Mouse (Mus musculus): ENCODE data around the gene Carmil1. TPM values are rescaled to one million over a fixed set of nuclear protein-coding genes. Genes with fewer than 3 reads are reported as not detected.
A peak's percentile ranks its signal among the peaks of the same experiment; 100 is the strongest.

The Carmil1 gene
- polyA plus RNA-seq, 1 experiment from 2014 or later: 10.7 TPM

DNA sequence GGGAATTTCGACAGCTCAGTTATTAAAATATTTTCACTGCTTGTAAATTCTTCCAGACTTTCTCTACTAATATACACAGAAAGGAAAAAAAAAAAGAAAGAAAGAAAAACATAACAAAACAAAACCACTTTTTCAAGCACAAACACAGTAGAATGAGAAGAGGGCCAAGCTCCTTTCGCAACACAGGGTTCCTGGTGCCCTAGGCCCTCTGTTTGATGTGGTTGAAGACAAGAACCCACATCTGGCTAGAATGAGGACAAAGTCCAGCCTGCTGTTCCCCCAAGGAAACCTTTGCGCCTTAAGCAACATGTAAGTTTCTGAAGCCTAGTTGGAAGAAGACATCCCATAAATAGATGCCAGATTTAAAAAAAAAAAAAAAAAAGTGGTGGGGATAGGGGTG, 85.2 kb downstream of the Carmil1 start:
- Histone ChIP-seq H3K27me3 (replicated peaks) (no peaks in the 10 kb centered on the region), H3K9me3 (replicated peaks) (peaks cover 9% of the 10 kb centered on the region), H3K36me3 (no peaks in the 10 kb centered on the region), H3K4me1 (0 out of 2 replicates have a peak, but pooled peaks cover 6% of the 10 kb centered on the region), H3K9ac (no peak overlapping the region), H3K4me2 (no peak overlapping the region), H3K27ac (no peak overlapping the region), H3K4me3 (no peak overlapping the region)
- WGBS (ENCODE audit: insufficient replicate concordance): 73% methylated on average over 3 of the region's 3 CpGs
- no peak for ATAC-seq

DNA sequence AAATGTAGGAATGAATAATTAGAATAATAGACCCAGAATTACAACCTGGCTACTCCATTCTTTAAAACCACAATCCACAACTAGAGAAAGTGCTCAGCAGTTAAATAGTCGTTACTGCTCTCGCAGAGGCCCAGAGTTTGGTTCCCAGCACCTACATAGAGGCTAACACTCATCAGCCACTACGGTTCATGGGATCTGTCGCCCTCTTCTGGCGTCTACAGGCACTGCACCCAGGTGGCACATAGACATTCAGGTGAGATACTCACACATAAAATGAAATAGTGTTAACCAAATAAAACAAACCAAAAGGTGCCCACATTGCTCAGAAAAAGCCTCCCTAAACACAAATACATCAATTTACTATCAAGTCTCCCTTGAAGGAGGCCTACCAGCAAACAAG, 86.6 kb downstream of the Carmil1 start:
- no peak overlapping the region for H3K4me2 ChIP-seq
- H3K27me3 ChIP-seq (replicated peaks): no peaks in the 10 kb centered on the region
- H3K36me3 ChIP-seq: no peaks in the 10 kb centered on the region
- H3K9ac ChIP-seq: no peak overlapping the region
- no peak for ATAC-seq
- WGBS (ENCODE audit: insufficient replicate concordance): 68% methylated on average over 5 of the region's 5 CpGs
- no peaks in the 10 kb centered on the region for H3K4me1 ChIP-seq
- peaks cover 9% of the 10 kb centered on the region for H3K9me3 ChIP-seq (replicated peaks)
- no peak overlapping the region for H3K4me3 ChIP-seq
- H3K27ac ChIP-seq: no peak overlapping the region

DNA sequence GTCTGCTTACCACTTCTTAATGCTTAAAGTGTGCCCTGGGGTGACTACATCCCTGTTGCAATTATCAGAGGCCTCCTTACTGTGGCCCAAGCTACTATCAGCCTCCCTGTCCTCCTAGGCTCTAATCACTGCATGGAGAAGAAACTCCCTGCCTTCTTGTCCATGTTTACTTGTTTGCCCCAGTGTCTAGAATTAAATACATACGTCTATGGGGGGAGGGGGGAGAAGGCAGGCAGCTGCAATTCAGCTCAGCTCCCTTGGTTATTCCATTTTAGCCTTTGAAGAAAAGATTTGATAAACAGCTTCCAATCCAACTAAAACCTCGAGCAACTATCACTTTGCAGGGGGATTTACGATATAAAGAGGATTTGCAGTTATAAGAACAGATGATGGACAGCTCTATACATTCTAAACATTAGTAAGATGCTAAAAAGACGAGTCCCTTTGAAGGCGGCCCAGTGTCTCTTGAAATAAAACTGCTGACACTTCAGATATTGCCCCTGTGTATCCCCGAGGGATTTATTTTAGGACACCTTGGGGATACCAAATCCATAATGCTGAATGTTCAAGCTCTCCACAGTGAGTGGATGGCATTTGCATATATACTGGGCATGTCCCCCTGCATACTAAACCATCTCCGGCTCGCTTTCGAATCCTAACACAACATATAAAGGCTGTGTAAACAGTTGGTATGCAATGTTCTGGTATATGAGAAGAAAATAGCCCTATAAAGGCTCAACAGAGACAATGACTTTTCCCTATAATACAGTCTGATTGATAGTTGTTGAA, 89.5 kb downstream of the Carmil1 start:
- 0 out of 2 replicates have a peak, but pooled peaks cover 3% of the 10 kb centered on the region for H3K27me3 ChIP-seq (replicated peaks)
- H3K4me3 ChIP-seq: no peak overlapping the region
- no peaks in the 10 kb centered on the region for H3K4me1 ChIP-seq
- no peak overlapping the region for H3K27ac ChIP-seq
- ATAC-seq: no peak
- H3K4me2 ChIP-seq: no peak overlapping the region
- H3K36me3 ChIP-seq: no peaks in the 10 kb centered on the region
- no peak overlapping the region for H3K9ac ChIP-seq
- peaks cover 9% of the 10 kb centered on the region for H3K9me3 ChIP-seq (replicated peaks)
- 72% methylated on average over 9 of the region's 9 CpGs for WGBS (ENCODE audit: insufficient replicate concordance)

DNA sequence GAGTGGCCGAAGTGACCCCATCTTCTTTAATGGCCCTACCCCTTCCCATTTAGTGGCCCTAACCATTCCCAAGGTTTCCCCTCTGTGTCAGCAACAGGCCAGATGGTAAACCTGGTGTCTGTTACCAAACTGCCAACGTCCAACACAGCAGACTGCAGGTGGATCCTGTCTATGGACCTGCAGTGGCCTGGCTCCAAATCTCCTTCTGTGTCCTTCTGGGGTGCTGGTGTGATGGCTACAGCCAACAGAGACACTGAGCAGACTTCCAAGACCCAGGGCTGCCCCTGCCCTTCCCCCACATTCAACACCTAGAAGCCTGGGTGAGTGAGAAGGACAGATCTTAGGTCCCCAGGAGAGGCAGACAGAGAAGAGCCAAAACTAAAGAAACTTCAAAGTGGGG, 93.6 kb downstream of the Carmil1 start:
- WGBS (ENCODE audit: insufficient replicate concordance): 53% methylated on average over 2 of the region's 2 CpGs
- no peak for ATAC-seq

DNA sequence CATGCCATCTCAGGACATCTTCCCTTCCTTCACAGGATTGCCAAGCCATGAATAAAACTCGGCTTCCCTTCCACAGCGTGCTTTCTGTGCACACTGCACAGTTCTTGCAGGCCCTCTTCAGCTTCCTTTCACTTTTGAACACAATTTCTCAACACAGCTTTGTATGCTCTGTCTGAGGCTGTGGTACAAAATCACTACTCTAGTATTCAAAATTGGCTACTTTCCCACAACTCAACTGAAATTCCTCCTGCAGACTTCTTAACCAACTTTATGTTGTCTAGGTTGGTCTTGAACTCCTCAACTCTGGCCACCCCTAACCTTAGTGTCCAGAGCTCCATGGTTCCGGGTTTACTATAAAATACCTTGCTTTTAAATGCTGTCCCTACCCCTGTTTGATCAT, 95.0 kb downstream of the Carmil1 start:
- Histone ChIP-seq H3K27ac (no peak overlapping the region), H3K36me3 (no peaks in the 10 kb centered on the region), H3K9ac (no peak overlapping the region), H3K4me1 (no peaks in the 10 kb centered on the region), H3K4me3 (no peak overlapping the region), H3K27me3 (replicated peaks) (0 out of 2 replicates have a peak, but pooled peaks cover 3% of the 10 kb centered on the region), H3K9me3 (replicated peaks) (no peaks in the 10 kb centered on the region), H3K4me2 (no peak overlapping the region)
- WGBS (ENCODE audit: insufficient replicate concordance): 75% methylated on average over 3 of the region's 3 CpGs
- ATAC-seq: no peak

More for the DNA sequence above, 93.6 kb downstream of the Carmil1 start:
- H3K36me3 ChIP-seq: no peaks in the 10 kb centered on the region
- no peaks in the 10 kb centered on the region for H3K4me1 ChIP-seq
- H3K4me2 ChIP-seq: no peak overlapping the region
- no peak overlapping the region for H3K4me3 ChIP-seq
- no peak overlapping the region for H3K27ac ChIP-seq
- no peak overlapping the region for H3K9ac ChIP-seq
- H3K27me3 ChIP-seq (replicated peaks): 0 out of 2 replicates have a peak, but pooled peaks cover 3% of the 10 kb centered on the region
- no peaks in the 10 kb centered on the region for H3K9me3 ChIP-seq (replicated peaks)

DNA sequence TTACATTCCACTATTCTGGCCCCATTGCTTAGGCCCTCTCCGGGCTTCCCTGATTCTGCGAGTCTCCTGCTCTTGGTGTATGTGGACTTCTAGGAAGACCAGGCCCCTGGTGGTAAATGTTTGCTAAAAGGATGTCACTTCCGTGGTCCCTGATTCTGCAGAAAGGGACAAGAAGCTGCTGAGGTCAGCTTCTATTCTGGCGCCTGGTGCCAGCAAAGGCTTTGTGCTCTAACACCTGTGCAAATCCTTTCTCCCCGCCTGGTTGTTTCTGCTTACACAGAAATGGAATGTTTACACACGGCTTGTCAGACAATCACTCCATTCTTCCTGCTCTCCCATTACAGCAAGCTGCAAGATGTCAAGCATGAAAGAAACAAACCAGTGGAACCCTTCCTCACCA, 97.7 kb downstream of the Carmil1 start:
- Histone ChIP-seq H3K4me1 (no peaks in the 10 kb centered on the region), H3K4me2 (no peak overlapping the region), H3K36me3 (no peaks in the 10 kb centered on the region), H3K27me3 (replicated peaks) (0 out of 2 replicates have a peak, but pooled peaks cover 6% of the 10 kb centered on the region), H3K27ac (no peak overlapping the region), H3K9ac (no peak overlapping the region), H3K9me3 (replicated peaks) (no peaks in the 10 kb centered on the region), H3K4me3 (no peak overlapping the region)
- no peak for ATAC-seq
- WGBS (ENCODE audit: insufficient replicate concordance): 66% methylated on average over 6 of the region's 6 CpGs

DNA sequence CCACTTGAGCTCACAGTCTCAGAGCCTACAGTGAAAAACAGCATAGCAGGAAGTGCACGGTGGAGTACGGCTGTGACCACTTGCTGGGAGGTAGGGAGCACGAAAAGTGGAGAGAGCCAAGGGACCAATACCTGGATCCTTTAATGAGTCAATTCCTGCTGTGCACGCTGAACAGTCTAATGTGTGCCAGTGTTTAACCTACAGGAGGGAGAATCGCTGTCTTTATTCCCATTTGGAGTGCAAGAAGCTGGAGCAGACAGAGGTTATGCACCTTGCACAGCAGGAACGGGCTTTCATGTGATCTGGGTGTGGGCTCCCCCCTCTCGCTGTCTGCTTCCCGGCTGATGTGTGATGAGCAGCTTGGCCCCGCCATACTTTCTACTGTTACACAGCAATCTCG, 101.1 kb downstream of the Carmil1 start:
- H3K27ac ChIP-seq: no peak overlapping the region
- no peaks in the 10 kb centered on the region for H3K9me3 ChIP-seq (replicated peaks)
- H3K36me3 ChIP-seq: no peaks in the 10 kb centered on the region
- H3K4me1 ChIP-seq: no peaks in the 10 kb centered on the region
- peaks cover 15% of the 10 kb centered on the region for H3K27me3 ChIP-seq (replicated peaks)
- ATAC-seq: no peak
- no peak overlapping the region for H3K4me3 ChIP-seq
- 74% methylated on average over 10 of the region's 10 CpGs for WGBS (ENCODE audit: insufficient replicate concordance)
- H3K4me2 ChIP-seq: no peak overlapping the region
- H3K9ac ChIP-seq: no peak overlapping the region

DNA sequence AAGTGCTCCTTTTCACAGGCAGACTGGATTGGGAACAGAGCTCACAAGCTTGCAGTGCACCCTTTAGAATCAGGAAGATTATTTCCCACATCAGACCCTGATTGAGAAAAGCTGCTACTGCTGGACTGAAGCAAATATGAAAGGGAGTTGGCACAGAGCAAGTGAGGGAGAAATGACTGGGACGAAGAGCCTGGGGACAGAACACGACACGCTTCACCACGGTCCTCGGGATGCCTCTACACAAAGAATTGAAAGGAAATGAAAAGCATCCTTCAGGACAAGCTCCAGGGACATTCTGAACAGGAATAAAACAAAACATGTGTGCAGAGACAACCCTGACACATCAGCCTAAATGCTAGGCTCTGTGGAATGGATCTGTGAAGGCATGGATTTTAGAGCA, 103.0 kb downstream of the Carmil1 start:
- Histone ChIP-seq H3K9ac (no peak overlapping the region), H3K27me3 (replicated peaks) (peaks cover 24% of the 10 kb centered on the region), H3K4me1 (no peaks in the 10 kb centered on the region), H3K4me2 (no peak overlapping the region), H3K36me3 (no peaks in the 10 kb centered on the region), H3K27ac (no peak overlapping the region), H3K4me3 (no peak overlapping the region), H3K9me3 (replicated peaks) (no peaks in the 10 kb centered on the region)
- ATAC-seq: no peak
- 73% methylated on average over 5 of the region's 5 CpGs for WGBS (ENCODE audit: insufficient replicate concordance)

DNA sequence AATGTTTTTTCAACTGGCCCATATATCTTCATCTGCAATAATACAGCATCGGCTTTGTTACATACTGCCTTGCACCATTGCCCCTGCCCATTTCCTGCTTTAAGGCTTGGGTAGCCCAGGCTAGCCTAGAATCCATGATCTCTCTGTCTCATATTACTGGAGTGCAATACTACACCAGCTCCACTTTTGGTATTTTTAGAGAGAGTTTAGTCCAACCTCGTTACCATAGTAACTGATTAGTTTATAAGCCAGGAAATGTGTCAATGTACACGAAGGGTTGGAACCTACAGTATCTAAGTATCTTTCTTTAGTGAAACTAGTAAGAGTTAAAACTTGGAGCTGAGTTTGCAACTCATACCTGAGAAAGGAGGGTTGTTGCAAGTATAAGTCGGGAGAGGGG, 103.8 kb downstream of the Carmil1 start:
- no peak overlapping the region for H3K4me2 ChIP-seq
- no peak overlapping the region for H3K27ac ChIP-seq
- H3K36me3 ChIP-seq: no peaks in the 10 kb centered on the region
- peaks cover 24% of the 10 kb centered on the region for H3K27me3 ChIP-seq (replicated peaks)
- no peak overlapping the region for H3K9ac ChIP-seq
- no peak overlapping the region for H3K4me3 ChIP-seq
- no peaks in the 10 kb centered on the region for H3K9me3 ChIP-seq (replicated peaks)
- ATAC-seq: no peak
- WGBS (ENCODE audit: insufficient replicate concordance): 60% methylated on average over 4 of the region's 4 CpGs
- no peaks in the 10 kb centered on the region for H3K4me1 ChIP-seq

DNA sequence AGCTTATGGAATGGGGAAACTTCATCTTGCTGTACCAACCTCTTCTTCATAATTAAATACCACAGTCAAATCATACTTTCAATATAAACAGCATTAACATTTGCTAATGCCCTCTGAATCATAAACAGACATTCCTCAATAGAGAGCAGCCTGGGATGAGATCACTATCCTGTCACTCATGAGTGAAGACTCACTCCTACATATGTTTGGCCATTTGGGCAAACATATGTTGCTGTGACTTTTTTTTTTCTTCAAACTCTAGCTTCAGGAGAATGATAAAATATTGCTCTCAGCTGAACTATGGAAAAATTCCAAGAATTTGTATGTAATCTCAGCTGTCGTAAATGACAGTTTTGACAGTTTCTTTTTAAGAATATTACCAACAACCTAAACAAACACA, 110.9 kb downstream of the Carmil1 start:
- H3K4me2 ChIP-seq: no peak overlapping the region
- WGBS (ENCODE audit: insufficient replicate concordance): 78% methylated on average over 1 of the region's 1 CpGs
- no peak overlapping the region for H3K4me3 ChIP-seq
- no peaks in the 10 kb centered on the region for H3K36me3 ChIP-seq
- no peak overlapping the region for H3K9ac ChIP-seq
- ATAC-seq: no peak
- no peaks in the 10 kb centered on the region for H3K9me3 ChIP-seq (replicated peaks)
- H3K27ac ChIP-seq: no peak overlapping the region
- no peaks in the 10 kb centered on the region for H3K4me1 ChIP-seq
- peaks cover 16% of the 10 kb centered on the region for H3K27me3 ChIP-seq (replicated peaks)

DNA sequence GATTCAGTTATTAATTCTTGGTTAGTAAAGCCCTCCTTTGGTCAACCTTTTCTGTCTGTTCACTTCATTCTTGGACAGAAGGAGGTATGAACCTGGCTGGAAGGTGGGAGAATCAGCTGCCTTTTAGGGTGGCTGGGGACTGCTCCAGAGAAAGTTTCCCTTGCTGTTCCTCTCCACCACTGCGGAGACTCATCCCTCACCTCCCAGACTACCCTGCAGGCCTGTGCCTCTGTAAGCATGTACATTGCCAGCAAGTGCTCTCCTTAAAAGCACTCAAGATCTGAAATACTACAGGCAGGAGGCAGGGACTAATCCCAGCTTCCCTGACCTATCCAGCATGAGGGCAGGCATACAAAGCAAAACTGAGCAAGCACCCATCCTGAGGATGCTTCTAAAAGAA, 117.2 kb downstream of the Carmil1 start:
- Histone ChIP-seq H3K4me2 (no peak overlapping the region), H3K9ac (no peak overlapping the region), H3K36me3 (no peaks in the 10 kb centered on the region), H3K27ac (no peak overlapping the region), H3K4me3 (no peak overlapping the region), H3K4me1 (peaks cover 51% of the 10 kb centered on the region), H3K9me3 (replicated peaks) (no peaks in the 10 kb centered on the region), H3K27me3 (replicated peaks) (0 out of 2 replicates have a peak, but pooled peaks cover 7% of the 10 kb centered on the region)
- 84% methylated on average over 1 of the region's 1 CpGs for WGBS (ENCODE audit: insufficient replicate concordance)
- no peak for ATAC-seq

DNA sequence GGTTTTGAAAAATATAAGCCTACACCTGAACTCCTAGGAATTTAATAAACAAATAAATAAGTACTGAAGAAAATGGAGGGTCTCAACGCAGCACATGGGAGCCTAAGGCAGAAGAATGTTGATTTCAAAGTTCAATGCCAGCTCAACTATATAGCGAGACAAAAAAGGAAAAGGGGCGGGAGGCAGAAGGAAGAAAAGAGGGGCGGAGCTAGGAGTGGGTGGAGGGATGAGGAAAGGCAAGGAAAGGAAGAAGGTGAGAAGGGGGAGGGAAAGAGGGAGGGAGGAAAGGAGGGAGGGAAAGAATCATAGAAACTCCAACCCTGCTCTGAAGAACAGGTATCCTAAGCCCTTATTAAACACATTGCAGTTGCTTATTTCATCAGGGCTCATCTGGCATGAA, 119.5 kb downstream of the Carmil1 start:
- no peaks in the 10 kb centered on the region for H3K27me3 ChIP-seq (replicated peaks)
- peak; percentile 27; the same call in 1 of the 2 replicates for ATAC-seq
- H3K4me1 ChIP-seq: peaks cover 71% of the 10 kb centered on the region
- peak overlapping the region; percentile 98 for H3K27ac ChIP-seq
- peak overlapping the region; percentile 27; the same call in 1 of the 2 replicates for H3K4me2 ChIP-seq
- peak overlapping the region; percentile 76 for H3K9ac ChIP-seq
- H3K36me3 ChIP-seq: no peaks in the 10 kb centered on the region
- H3K4me3 ChIP-seq: no peak overlapping the region
- no peaks in the 10 kb centered on the region for H3K9me3 ChIP-seq (replicated peaks)
- 64% methylated on average over 4 of the region's 4 CpGs for WGBS (ENCODE audit: insufficient replicate concordance)
